Mouse (Mus musculus) cortical plate, adult 2 months (tissue): ENCODE data around the gene Gm5294. TPM values are rescaled to one million over a fixed set of nuclear protein-coding genes. Genes with fewer than 3 reads are reported as not detected.

Experiments used
- H3K27ac ChIP-seq: fragments of 200-500 bp; 2 replicates; pipeline ENCODE4 v1.5.1; 2012; ENCODE audit warnings: low read length, control low read depth, inconsistent platforms; ENCODE audit not compliant: insufficient read depth
- H3K4me1 ChIP-seq: fragments of 200-500 bp; 2 replicates; pipeline ENCODE4 v1.6.1; 2011; ENCODE audit warnings: low read length; ENCODE audit not compliant: control insufficient read depth, insufficient read depth
- H3K4me3 ChIP-seq: fragments of 200-500 bp; 2 replicates; pipeline ENCODE4 v1.5.1; 2011; ENCODE audit warnings: mild to moderate bottlenecking, low read length, control low read depth; ENCODE audit not compliant: insufficient read depth
- CTCF ChIP-seq: fragments of 200-500 bp; IDR thresholded peaks from 2 replicates; pipeline ENCODE4 v1.5.1; 2011; ENCODE audit warnings: mild to moderate bottlenecking, control low read depth, low read length; ENCODE audit not compliant: insufficient read depth; ENCODE audit errors: extremely low read depth
- POLR2A ChIP-seq: fragments of 200-500 bp; IDR thresholded peaks from 2 replicates; pipeline ENCODE4 v1.6.1; 2011; ENCODE audit warnings: mild to moderate bottlenecking, low read length, control low read depth; ENCODE audit not compliant: insufficient read depth; ENCODE audit errors: extremely low read depth
- polyA plus RNA-seq: library from polyadenylated mRNA; depleted of rRNA; stranded (reverse); fragments of >200 nt; gene quantifications from 2 replicates; pipeline ENCODE4 v1.2.3, GENCODE M21; 2012

Gene Gm5294
- polyA plus RNA-seq, 1 experiment: not detected

- no peak for TF ChIP-seq CTCF
- TF ChIP-seq POLR2A: no peak
- Histone ChIP-seq H3K4me3 (no peak overlapping the region), H3K4me1 (no peaks in the 10 kb centered on the region), H3K27ac (no peak overlapping the region)
These were observed 31.2 kb upstream of the Gm5294 start for GRCm38 (mm10) chr5:138788481-138789211.

GRCm38 (mm10) chr5:138790954-138791480, 28.9 kb upstream of the Gm5294 start:
- TF ChIP-seq POLR2A (no peak), CTCF (no peak)
- Histone ChIP-seq H3K4me3 (no peak overlapping the region), H3K4me1 (no peaks in the 10 kb centered on the region), H3K27ac (no peak overlapping the region)

GRCm38 (mm10) chr5:138801588-138802116, 18.2 kb upstream of the Gm5294 start:
- no peak for TF ChIP-seq POLR2A
- TF ChIP-seq CTCF: no peak
- Histone ChIP-seq H3K4me1 (no peaks in the 10 kb centered on the region), H3K27ac (no peak overlapping the region), H3K4me3 (no peak overlapping the region)

- H3K4me1 ChIP-seq: no peaks in the 10 kb centered on the region
- TF ChIP-seq CTCF: no peak
- TF ChIP-seq POLR2A: no peak
- H3K4me3 ChIP-seq: no peak overlapping the region
- no peak overlapping the region for H3K27ac ChIP-seq
These were observed 15.6 kb upstream of the Gm5294 start for GRCm38 (mm10) chr5:138804286-138804685.

- TF ChIP-seq CTCF (no peak), POLR2A (no peak)
- no peak overlapping the region for H3K4me3 ChIP-seq
- H3K4me1 ChIP-seq: no peaks in the 10 kb centered on the region
- H3K27ac ChIP-seq: no peak overlapping the region
These were observed 10.1 kb upstream of the Gm5294 start for GRCm38 (mm10) chr5:138809767-138810166.

GRCm38 (mm10) chr5:138820717-138821332, 945 bp downstream of the Gm5294 start:
- TF ChIP-seq POLR2A (no peak), CTCF (no peak)
- H3K4me3 ChIP-seq: no peak overlapping the region
- H3K4me1 ChIP-seq: no peaks in the 10 kb centered on the region
- H3K27ac ChIP-seq: no peak overlapping the region

GRCm38 (mm10) chr5:138825090-138825489, 5.2 kb downstream of the Gm5294 start:
- TF ChIP-seq POLR2A (no peak), CTCF (no peak)
- no peak overlapping the region for H3K27ac ChIP-seq
- H3K4me3 ChIP-seq: no peak overlapping the region
- H3K4me1 ChIP-seq: no peaks in the 10 kb centered on the region

- TF ChIP-seq POLR2A (no peak), CTCF (no peak)
These were observed 13.5 kb downstream of the Gm5294 start for GRCm38 (mm10) chr5:138833406-138833805.

GRCm38 (mm10) chr5:138834910-138835309, 15.0 kb downstream of the Gm5294 start:
- H3K27ac ChIP-seq: no peak overlapping the region
- H3K4me3 ChIP-seq: no peak overlapping the region
- no peaks in the 10 kb centered on the region for H3K4me1 ChIP-seq
- TF ChIP-seq CTCF: no peak
- TF ChIP-seq POLR2A: no peak

More at GRCm38 (mm10) chr5:138833406-138833805, 13.5 kb downstream of the Gm5294 start:
- Histone ChIP-seq H3K4me3 (no peak overlapping the region), H3K4me1 (no peaks in the 10 kb centered on the region), H3K27ac (no peak overlapping the region)

GRCm38 (mm10) chr5:138840981-138841380, 21.1 kb downstream of the Gm5294 start:
- TF ChIP-seq POLR2A: no peak
- no peak for TF ChIP-seq CTCF
- no peak overlapping the region for H3K4me3 ChIP-seq
- H3K27ac ChIP-seq: no peak overlapping the region
- H3K4me1 ChIP-seq: no peaks in the 10 kb centered on the region
